Mouse (Mus musculus) midbrain, postnatal 0 days (tissue): ENCODE measurements at regions not wholly inside any gene's neighbourhood (a gene's known extent, or its start where the extent isn't known, plus 50 kb on each side); places are given as distances from the start of the nearest gene placed in this dataset.

Source experiments
- ATAC-seq: fragments of 200-750 bp; cut with Nextera tagmentation; 2 replicates; pipeline ENCODE4 v1.8.0; 2017; ENCODE audit warnings: moderate number of reproducible peaks, mild to moderate bottlenecking, moderate TSS enrichment, moderate library complexity; ENCODE audit not compliant: low FRiP score
- DNase-seq: peaks from one replicate; pipeline ENCODE4 v3.0.0-alpha.2; 2015; ENCODE audit warnings: low spot score
- H3K27ac ChIP-seq: fragments of 300-500 bp; sonication (generic); 2 replicates; pipeline ENCODE4 v1.5.1; 2014; ENCODE audit warnings: low read depth, mild to moderate bottlenecking, low read length, mixed read lengths
- H3K27me3 ChIP-seq: fragments of 300-500 bp; sonication (generic); 2 replicates; pipeline ENCODE4 v1.6.1; 2014; ENCODE audit warnings: low read length, control low read depth, mixed read lengths; ENCODE audit not compliant: insufficient read depth
- H3K36me3 ChIP-seq: fragments of 300-500 bp; sonication (generic); 2 replicates; pipeline ENCODE4 v1.6.1; 2014; ENCODE audit warnings: low read length, control low read depth, mixed read lengths; ENCODE audit not compliant: insufficient read depth
- H3K4me1 ChIP-seq: fragments of 300-500 bp; sonication (generic); 2 replicates; pipeline ENCODE4 v1.6.1; 2014; ENCODE audit warnings: mild to moderate bottlenecking, control low read depth, antibody characterized with exemption, low read length, mixed read lengths; ENCODE audit not compliant: insufficient read depth
- H3K4me2 ChIP-seq: fragments of 300-500 bp; sonication (generic); 2 replicates; pipeline ENCODE4 v1.6.1; 2014; ENCODE audit warnings: low read depth, mild to moderate bottlenecking, low read length, mixed read lengths; ENCODE audit not compliant: poor library complexity, severe bottlenecking
- H3K4me3 ChIP-seq: fragments of 300-500 bp; sonication (generic); 2 replicates; pipeline ENCODE4 v1.5.1; 2014; ENCODE audit warnings: low read depth, mild to moderate bottlenecking, low read length, moderate library complexity
- H3K9ac ChIP-seq: fragments of 300-500 bp; sonication (generic); replicated peaks from 2 replicates; pipeline ENCODE4 v1.6.1; 2014; ENCODE audit warnings: mild to moderate bottlenecking, low read length, moderate library complexity, mixed read lengths; ENCODE audit not compliant: poor library complexity, severe bottlenecking
- H3K9me3 ChIP-seq: fragments of 300-500 bp; sonication (generic); 2 replicates; pipeline ENCODE4 v1.6.1; 2016; ENCODE audit warnings: low read length, control low read depth
- CTCF ChIP-seq: IDR thresholded peaks from 2 replicates; pipeline ENCODE4 v1.5.1; 2016; ENCODE audit warnings: antibody characterized with exemption, mild to moderate bottlenecking
- WGBS: fragments of 180-500 bp; shearing (Covaris S2); extraction: QIAGEN DNeasy Blood & Tissue Kit; methylation state at CpG from one replicate; pipeline ENCODE4 v1.1.7; 2014; 5-methylcytosine and 5-hydroxymethylcytosine counted together

DNA sequence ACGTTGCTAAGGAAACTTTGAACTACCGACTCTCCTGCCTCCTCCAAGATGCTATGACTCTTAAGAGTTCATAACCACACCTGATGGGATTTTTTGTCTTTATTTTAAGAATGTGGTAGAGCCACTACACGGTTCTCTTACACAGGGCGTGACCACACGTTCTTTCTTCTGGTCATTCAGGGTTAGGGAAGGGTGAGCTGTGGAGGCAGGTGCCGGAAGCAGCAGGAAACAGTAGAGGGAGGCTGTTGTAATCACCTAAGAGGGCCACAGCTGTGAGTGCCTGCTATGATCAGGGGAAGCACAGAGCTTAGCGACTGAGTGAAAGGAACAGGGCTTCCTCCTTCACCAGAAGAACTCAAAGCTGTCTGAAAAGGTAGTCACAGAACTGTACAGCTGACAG lies 50.6 kb upstream of the Larp1 start:
- Histone ChIP-seq H3K9ac (no peak overlapping the region), H3K27ac (no peak overlapping the region), H3K36me3 (no peaks in the 10 kb centered on the region), H3K27me3 (no peaks in the 10 kb centered on the region), H3K4me2 (no peak overlapping the region), H3K9me3 (no peaks in the 10 kb centered on the region), H3K4me1 (no peaks in the 10 kb centered on the region), H3K4me3 (no peak overlapping the region)
- no peak for DNase-seq
- ATAC-seq: no peak
- WGBS: 79% methylated on average over 7 of the region's 7 CpGs
- no peak for TF ChIP-seq CTCF

DNA sequence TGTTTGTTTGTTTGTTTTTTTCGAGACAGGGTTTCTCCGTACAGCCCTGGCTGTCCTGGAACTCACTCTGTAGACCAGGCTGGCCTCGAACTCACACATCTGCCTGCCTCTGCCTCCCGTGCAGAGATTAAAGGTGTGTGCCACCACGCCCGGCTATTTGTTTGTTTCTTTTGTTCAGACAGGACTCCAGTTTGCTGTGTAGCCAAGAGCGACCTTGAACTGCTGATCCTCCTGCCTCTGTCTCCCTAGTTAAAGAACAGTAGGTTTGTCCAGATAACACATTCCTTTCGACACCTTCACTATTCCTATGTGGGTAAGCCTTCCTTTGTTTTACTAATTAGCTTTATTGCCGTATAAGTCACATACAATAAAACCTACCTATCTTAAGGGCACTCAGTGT lies 52.0 kb upstream of the Larp1 start:
- Histone ChIP-seq H3K27me3 (no peaks in the 10 kb centered on the region), H3K36me3 (no peaks in the 10 kb centered on the region), H3K4me2 (no peak overlapping the region), H3K4me3 (no peak overlapping the region), H3K9ac (no peak overlapping the region), H3K4me1 (no peaks in the 10 kb centered on the region), H3K9me3 (no peaks in the 10 kb centered on the region), H3K27ac (no peak overlapping the region)
- WGBS: 91% methylated on average over 9 of the region's 9 CpGs
- ATAC-seq: no peak
- TF ChIP-seq CTCF: no peak
- DNase-seq: no peak

DNA sequence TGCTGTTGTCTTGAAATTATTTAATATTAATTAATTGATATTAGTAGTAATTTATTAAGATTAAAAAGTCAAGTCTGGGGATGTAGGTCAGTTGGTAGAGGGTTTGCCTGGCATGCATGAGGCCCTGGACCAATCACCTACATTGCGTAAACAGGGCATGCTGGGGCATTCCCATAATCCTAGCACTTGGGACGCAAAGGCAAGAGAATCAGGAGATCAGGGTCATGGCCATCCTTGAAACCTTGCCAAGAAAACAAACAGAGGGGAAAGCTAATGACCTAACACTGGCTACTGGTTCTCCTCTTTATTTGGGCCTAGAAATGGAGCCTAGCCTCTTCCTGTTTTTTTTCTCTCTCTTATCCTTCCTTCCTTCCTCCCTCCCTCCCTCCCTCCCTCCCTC lies 52.8 kb upstream of the Larp1 start:
- DNase-seq (no peak), ATAC-seq (no peak)
- no peaks in the 10 kb centered on the region for H3K36me3 ChIP-seq
- no peak for TF ChIP-seq CTCF
- no peak overlapping the region for H3K27ac ChIP-seq
- no peaks in the 10 kb centered on the region for H3K9me3 ChIP-seq
- H3K4me1 ChIP-seq: no peaks in the 10 kb centered on the region
- H3K9ac ChIP-seq: no peak overlapping the region
- H3K4me2 ChIP-seq: no peak overlapping the region
- WGBS: 73% methylated on average over 2 of the region's 2 CpGs
- no peaks in the 10 kb centered on the region for H3K27me3 ChIP-seq
- no peak overlapping the region for H3K4me3 ChIP-seq

GRCm38 (mm10) chr11:57955476-57955875 lies 53.4 kb upstream of the Larp1 start:
- H3K36me3 ChIP-seq: no peaks in the 10 kb centered on the region
- DNase-seq: no peak
- WGBS: 90% methylated on average over 7 of the region's 7 CpGs
- H3K27ac ChIP-seq: no peak overlapping the region
- H3K9me3 ChIP-seq: no peaks in the 10 kb centered on the region
- H3K4me3 ChIP-seq: no peak overlapping the region
- H3K4me1 ChIP-seq: no peaks in the 10 kb centered on the region
- H3K9ac ChIP-seq: no peak overlapping the region
- no peaks in the 10 kb centered on the region for H3K27me3 ChIP-seq
- TF ChIP-seq CTCF: no peak
- no peak for ATAC-seq
- no peak overlapping the region for H3K4me2 ChIP-seq

GRCm38 (mm10) chr11:57954510-57955184 lies 54.2 kb upstream of the Larp1 start:
- 76% methylated on average over 10 of the region's 10 CpGs for WGBS
- Histone ChIP-seq H3K4me2 (no peak overlapping the region), H3K4me3 (no peak overlapping the region), H3K27ac (no peak overlapping the region), H3K36me3 (no peaks in the 10 kb centered on the region), H3K27me3 (no peaks in the 10 kb centered on the region), H3K9ac (no peak overlapping the region; the same call in 1 of the 2 replicates), H3K4me1 (no peaks in the 10 kb centered on the region), H3K9me3 (no peaks in the 10 kb centered on the region)
- no peak for TF ChIP-seq CTCF
- DNase-seq (no peak), ATAC-seq (no peak)

DNA sequence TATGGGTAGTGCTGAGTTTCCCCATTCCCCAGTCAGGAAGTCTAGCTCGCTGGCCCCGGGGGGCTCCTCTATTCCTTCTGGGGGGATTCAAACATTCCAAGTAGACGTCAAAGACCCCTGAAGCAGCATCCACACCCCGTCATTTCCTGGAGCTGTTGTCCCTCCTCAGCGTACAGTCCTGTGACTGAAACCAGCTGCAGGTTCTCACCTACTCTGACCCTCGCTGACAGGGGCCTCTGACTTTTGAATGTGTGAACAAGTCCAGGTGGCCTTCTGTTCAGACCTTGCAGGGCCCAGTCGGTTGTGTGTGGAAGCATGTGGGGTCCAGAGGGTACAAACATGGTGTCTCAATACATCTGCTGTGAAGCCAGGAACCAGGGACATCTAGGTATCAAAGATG lies 55.2 kb upstream of the Larp1 start:
- H3K27me3 ChIP-seq: no peaks in the 10 kb centered on the region

More for the DNA sequence above, 55.2 kb upstream of the Larp1 start:
- TF ChIP-seq CTCF: no peak
- WGBS: 80% methylated on average over 7 of the region's 7 CpGs
- Histone ChIP-seq H3K4me2 (no peak overlapping the region), H3K4me3 (no peak overlapping the region), H3K27ac (no peak overlapping the region), H3K9me3 (no peaks in the 10 kb centered on the region), H3K9ac (no peak overlapping the region), H3K4me1 (no peaks in the 10 kb centered on the region), H3K36me3 (no peaks in the 10 kb centered on the region)
- DNase-seq: no peak
- ATAC-seq: no peak
